ENCODE assay signal across 9 mouse cellular contexts in the genomic region with DNA sequence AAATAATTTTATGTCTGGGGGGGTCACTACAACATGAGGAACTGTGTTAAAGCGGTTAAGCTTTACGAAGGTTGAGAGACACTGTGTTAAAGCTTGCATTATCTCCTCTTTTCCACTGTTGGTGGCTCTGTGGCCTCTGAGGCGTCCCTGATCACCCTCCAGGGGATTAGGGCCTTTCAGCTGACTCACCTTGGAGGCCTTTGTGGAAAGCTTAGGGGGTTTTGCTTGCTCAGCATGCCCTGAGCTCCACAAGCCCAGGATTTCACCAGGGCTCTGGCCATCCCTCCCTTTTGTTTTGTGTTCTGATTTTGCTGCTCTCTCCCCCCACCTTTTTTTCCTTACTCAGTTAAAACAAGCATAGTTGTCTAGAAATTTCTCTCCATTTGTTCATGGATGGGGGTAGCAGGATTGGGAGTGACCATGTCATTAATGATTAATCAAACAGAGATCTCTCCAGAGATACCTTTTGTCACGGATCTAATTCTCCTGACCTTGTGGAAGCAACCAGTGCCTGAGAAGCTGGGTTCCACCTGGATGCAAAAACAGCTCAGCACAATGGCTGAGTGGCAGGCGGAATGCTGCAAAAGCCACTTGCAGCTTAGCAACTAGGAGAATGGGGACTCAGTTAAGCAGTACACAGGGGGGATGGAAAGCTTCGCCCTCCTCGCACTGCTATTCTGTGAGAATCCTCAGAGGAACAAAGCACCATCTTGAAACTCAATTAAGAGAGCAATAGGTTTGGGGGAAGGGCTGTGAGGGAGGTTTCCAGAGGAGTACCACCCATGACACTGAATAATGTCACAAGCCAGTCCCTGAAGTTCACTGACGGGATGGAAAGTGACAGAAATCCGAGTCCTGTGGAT. TPM values are rescaled to one million over a fixed set of nuclear protein-coding genes. Genes with fewer than 3 reads are reported as not detected.
A peak's percentile ranks its signal among the peaks of the same experiment; 100 is the strongest.
DNase-seq lines count a peak whose midpoint lies in the region; ATAC-seq and TF ChIP-seq lines count a peak whose summit lies in the region.
"Had no signal": no experiment of that assay in that cellular context is flagged by ENCODE, and none has a peak within 500 bp of the region (broad histone marks: within the 10 kb centered on the region; RNA-seq: fewer than 3 reads in every experiment).

No protein-coding gene starts in this region.

- no peak for TF ChIP-seq POLR2A in liver, adult 2 months (IDR thresholded peaks at IDR 0.05; ENCODE audit: extremely low read depth, insufficient read depth, low read length)

- H3K36me3 ChIP-seq in liver, adult 2 months (ENCODE audit: control insufficient read depth, insufficient read depth, low read length): no peaks in the 10 kb centered on the region
- no peaks in the 10 kb centered on the region for H3K36me3 ChIP-seq in forebrain, embryonic 14.5 days (ENCODE audit: control insufficient read depth, insufficient read depth, low read length)
- H3K36me3 ChIP-seq in kidney, postnatal 0 days (ENCODE audit: insufficient read depth, low read length): no peaks in the 10 kb centered on the region
- no peaks in the 10 kb centered on the region for H3K36me3 ChIP-seq in stomach, embryonic 14.5 days (ENCODE audit: control insufficient read depth, insufficient read depth, low read length)

- no peak for TF ChIP-seq CTCF in liver, adult 2 months (IDR thresholded peaks at IDR 0.05; ENCODE audit: low read depth, low read length)
- TF ChIP-seq CTCF in kidney, postnatal 0 days (IDR thresholded peaks at IDR 0.05; ENCODE audit: low read depth): no peak

- DNase-seq in liver, adult 2 months (ENCODE audit: extremely low read depth, low read depth, low spot score): peak; percentile 88
- no peak for DNase-seq in liver
- DNase-seq in forebrain, embryonic 14.5 days (ENCODE audit: low spot score): peak; percentile 56
- peak; percentile 22 for DNase-seq in kidney, postnatal 0 days (ENCODE audit: low spot score)
- no peak for DNase-seq in urinary bladder, adult 18-20 months (ENCODE audit: low spot score in 2 of 2)
- DNase-seq in left cerebral cortex, adult 18-20 months (ENCODE audit: low spot score in 2 of 2): no peak
- DNase-seq in left cerebral cortex, adult 8-10 months (ENCODE audit: low spot score in 2 of 2): no peak
- DNase-seq: left cerebral cortex, postnatal 4 days had no signal

- H3K27ac ChIP-seq in liver, adult 2 months (replicated peaks; ENCODE audit: insufficient read depth, low read depth, low read length): peak overlapping the region; percentile 96
- no peak overlapping the region for H3K27ac ChIP-seq in forebrain, embryonic 14.5 days (ENCODE audit: low read depth, low read length)
- H3K27ac ChIP-seq in kidney, postnatal 0 days: peak overlapping the region; percentile 60
- peak overlapping the region; percentile 67 for H3K27ac ChIP-seq in stomach, embryonic 14.5 days (ENCODE audit: low read length)

- ATAC-seq in forebrain, embryonic 14.5 days: no peak
- no peak for ATAC-seq in kidney, postnatal 0 days (replicated peaks; ENCODE audit: low FRiP score, low read depth)
- ATAC-seq in stomach, embryonic 14.5 days (ENCODE audit: insufficient number of reproducible peaks, insufficient read depth, low FRiP score, low read depth): no peak

- no peak overlapping the region for H3K4me2 ChIP-seq in forebrain, embryonic 14.5 days (ENCODE audit: low read length)
- no peak overlapping the region for H3K4me2 ChIP-seq in kidney, postnatal 0 days (ENCODE audit: low read length)
- no peak overlapping the region for H3K4me2 ChIP-seq in stomach, embryonic 14.5 days (replicated peaks; ENCODE audit: low read depth, low read length)

- WGBS in liver, adult 2 months: 70% methylated on average over 9 of the region's 9 CpGs
- 11% methylated on average over 9 of the region's 9 CpGs for WGBS in forebrain, embryonic 14.5 days
- WGBS in kidney, postnatal 0 days: 52% methylated on average over 9 of the region's 9 CpGs
- WGBS in stomach, embryonic 14.5 days: 56% methylated on average over 9 of the region's 9 CpGs

- peaks cover 4% of the 10 kb centered on the region for H3K79me2 ChIP-seq in liver, adult 2 months (ENCODE audit: control insufficient read depth, insufficient read depth, low read length)

- H3K27me3 ChIP-seq in liver, adult 2 months (ENCODE audit: control insufficient read depth, insufficient read depth, low read length): no peaks in the 10 kb centered on the region
- H3K27me3 ChIP-seq in forebrain, embryonic 14.5 days (replicated peaks; ENCODE audit: control insufficient read depth, insufficient read depth, low read length): no peaks in the 10 kb centered on the region
- no peaks in the 10 kb centered on the region for H3K27me3 ChIP-seq in kidney, postnatal 0 days (ENCODE audit: insufficient read depth, low read length)
- H3K27me3 ChIP-seq in stomach, embryonic 14.5 days (ENCODE audit: control insufficient read depth, insufficient read depth, low read length): no peaks in the 10 kb centered on the region

- H3K9ac ChIP-seq in liver, adult 2 months (ENCODE audit: low read depth, low read length): peak overlapping the region; percentile 5; the same call in 1 of the 2 replicates
- no peak overlapping the region for H3K9ac ChIP-seq in forebrain, embryonic 14.5 days (ENCODE audit: low read length)
- no peak overlapping the region for H3K9ac ChIP-seq in kidney, postnatal 0 days (ENCODE audit: low read depth, low read length)
- no peak overlapping the region for H3K9ac ChIP-seq in stomach, embryonic 14.5 days (replicated peaks; ENCODE audit: low read depth, low read length)

- H3K4me1 ChIP-seq in liver, adult 2 months (ENCODE audit: control insufficient read depth, insufficient read depth, low read length): peaks cover 41% of the 10 kb centered on the region
- H3K4me1 ChIP-seq in forebrain, embryonic 14.5 days (ENCODE audit: control insufficient read depth, insufficient read depth, low read length): peaks cover 11% of the 10 kb centered on the region; the same call in 1 of the 2 replicates
- H3K4me1 ChIP-seq in kidney, postnatal 0 days (replicated peaks; ENCODE audit: insufficient read depth, low read length): peaks cover 27% of the 10 kb centered on the region
- H3K4me1 ChIP-seq in stomach, embryonic 14.5 days (ENCODE audit: control insufficient read depth, insufficient read depth, low read length): peaks cover 6% of the 10 kb centered on the region; the same call in 1 of the 2 replicates

- H3K4me3 ChIP-seq in liver, adult 2 months (ENCODE audit: insufficient read depth, low read depth, low read length): no peak overlapping the region
- H3K4me3 ChIP-seq in forebrain, embryonic 14.5 days (ENCODE audit: low read depth, low read length): no peak overlapping the region
- H3K4me3 ChIP-seq in kidney, postnatal 0 days (replicated peaks; ENCODE audit: low read depth, low read length): no peak overlapping the region
- H3K4me3 ChIP-seq in stomach, embryonic 14.5 days (ENCODE audit: low read depth, low read length): no peak overlapping the region

- no peaks in the 10 kb centered on the region for H3K9me3 ChIP-seq in forebrain, embryonic 14.5 days (replicated peaks; ENCODE audit: control insufficient read depth, low read length)
- H3K9me3 ChIP-seq in kidney, postnatal 0 days (replicated peaks; ENCODE audit: low read length): no peaks in the 10 kb centered on the region
- no peaks in the 10 kb centered on the region for H3K9me3 ChIP-seq in stomach, embryonic 14.5 days (ENCODE audit: control insufficient read depth, low read depth, low read length)

RNA-seq across cellular contexts. Expression of gene Tdrd7, which starts 2.6 kb away (rescaled TPM):
- total RNA-seq in liver, adult 2 months (2014; rRNA removed): 27.0 and 27.8 TPM in 2 replicates
- 10.9 and 11.3 TPM in 2 replicates for polyA plus RNA-seq in liver, adult 2 months (2012; rRNA removed)
- polyA plus RNA-seq in forebrain, embryonic 14.5 days (2014; fragmentation: Nextera tagmentation; extraction: Ambion mirVana): 15.0 and 18.7 TPM in 2 replicates
- polyA plus RNA-seq in kidney, postnatal 0 days (2015; fragmentation: Nextera tagmentation; extraction: Ambion mirVana): 22.9 and 25.1 TPM in 2 replicates
- 21.0 and 23.9 TPM in 2 replicates for polyA plus RNA-seq in stomach, embryonic 14.5 days (2014; fragmentation: Nextera tagmentation; extraction: Ambion mirVana)
- total RNA-seq in left cerebral cortex, adult 18-20 months (2021): 10 to 100 TPM; 33.6 to 34.1 TPM
- 10 to 100 TPM; 29.8 to 38.7 (median 33.5) TPM for total RNA-seq in left cerebral cortex, adult 8-10 months (2022)

Comparison
In these comparisons a context has a peak if more than half of its experiments do, and no peak if none do; other contexts are left out.
1. DNase-seq: peak in liver, adult 2 months (single experiment), forebrain, embryonic 14.5 days (single experiment) and kidney, postnatal 0 days (single experiment); none in liver (single experiment), urinary bladder, adult 18-20 months (0 of 2), left cerebral cortex, adult 18-20 months (0 of 2) and left cerebral cortex, adult 8-10 months (0 of 2).